Mouse (Mus musculus): ENCODE measurements around the gene Nek9. TPM values are rescaled to one million over a fixed set of nuclear protein-coding genes. Genes with fewer than 3 reads are reported as not detected.
A peak's percentile ranks its signal among the peaks of the same experiment; 100 is the strongest.

Gene Nek9
- total RNA-seq, 2 experiments from 2014 or later, result 32.9 to 34.8 TPM

DNA sequence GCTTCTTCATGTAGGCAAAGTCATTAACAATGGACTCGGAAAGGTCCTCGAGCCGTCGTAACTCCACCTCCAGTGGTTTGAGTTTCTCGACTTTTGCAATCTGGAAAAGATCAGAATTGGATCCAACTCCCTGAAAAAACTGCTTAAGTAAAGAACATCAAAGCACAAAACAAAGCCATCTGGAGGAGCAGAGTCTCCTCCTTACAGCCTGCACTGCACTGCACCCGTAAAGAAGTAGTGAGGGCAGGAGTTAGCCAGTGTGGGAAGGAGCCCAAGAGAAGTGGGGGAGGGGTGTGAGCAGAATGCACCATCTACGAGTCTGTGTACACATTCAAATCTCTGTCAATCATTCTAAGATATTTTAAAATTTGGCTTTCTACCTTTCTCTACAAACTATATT, 5.1 kb upstream of the Nek9 start:
- H3K27ac ChIP-seq, result no peak overlapping the region
- no peak overlapping the region for H3K4me3 ChIP-seq
- TF ChIP-seq CTCF (IDR thresholded peaks at IDR 0.05), result no peak
- intact Hi-C loops (cut with DNase I), result loop anchor here (5.0 kb wide), 1 partner anchor 383 kb away; no protein-coding TSS in a partner anchor
- no peak for DNase-seq (ENCODE audit: extremely low spot score in 1 of 2, low spot score in 2 of 2)

DNA sequence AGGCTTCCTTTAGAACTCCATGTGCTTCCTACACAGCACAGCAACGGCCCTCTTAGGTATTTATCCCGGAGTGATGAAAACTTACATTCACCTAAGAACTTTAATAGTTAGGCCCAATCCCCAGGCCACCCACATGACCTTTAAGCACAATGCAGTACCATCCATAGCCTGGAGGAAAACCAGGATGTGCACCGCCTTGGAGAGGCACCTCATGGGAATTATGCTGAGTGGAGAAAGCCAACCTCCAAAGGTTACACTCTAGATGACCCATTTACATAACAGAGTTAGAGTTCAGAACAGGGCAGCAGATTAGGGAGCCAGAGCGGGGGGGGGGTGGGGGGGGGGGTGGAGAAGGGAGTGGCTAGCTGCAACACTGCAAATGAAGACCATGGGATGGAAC, 3.1 kb upstream of the Nek9 start:
- DNase-seq (ENCODE audit: extremely low spot score in 1 of 2, low spot score in 2 of 2), result no peak
- no peak overlapping the region for H3K27ac ChIP-seq
- no peak overlapping the region for H3K4me3 ChIP-seq
- TF ChIP-seq CTCF (IDR thresholded peaks at IDR 0.05), result no peak; the same call in 1 of the 2 replicates
- intact Hi-C loops (cut with DNase I), result loop anchor here (5.0 kb wide), 1 partner anchor 385 kb away; no protein-coding TSS in a partner anchor

DNA sequence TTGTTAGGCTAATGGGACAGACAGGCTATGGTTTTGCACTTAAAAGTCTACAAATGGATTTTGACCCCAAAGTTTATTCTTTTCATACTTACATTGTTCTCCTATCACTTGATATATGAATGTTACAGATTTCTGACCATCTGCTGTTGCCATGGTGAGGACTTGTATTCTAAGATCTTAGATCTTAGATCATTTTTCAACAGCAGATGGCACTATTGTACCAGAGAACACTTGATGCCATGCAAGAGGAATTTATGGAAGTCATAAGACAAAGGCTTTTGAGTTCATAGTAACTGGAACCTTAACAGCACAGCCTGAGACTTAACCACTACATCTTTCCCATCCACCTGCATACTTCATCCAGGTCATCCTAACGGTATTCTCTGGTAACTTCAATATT, 2.0 kb upstream of the Nek9 start:
- intact Hi-C loops (cut with DNase I), result loop anchor here (1.0 to 5.0 kb wide), 3 partner anchors 146 to 386 kb away; no protein-coding TSS in a partner anchor
- peak; percentile 72 for TF ChIP-seq CTCF (IDR thresholded peaks at IDR 0.05)
- no peak for DNase-seq (ENCODE audit: extremely low spot score in 1 of 2, low spot score in 2 of 2)
- Histone ChIP-seq H3K4me3 (no peak overlapping the region), H3K27ac (no peak overlapping the region)

DNA sequence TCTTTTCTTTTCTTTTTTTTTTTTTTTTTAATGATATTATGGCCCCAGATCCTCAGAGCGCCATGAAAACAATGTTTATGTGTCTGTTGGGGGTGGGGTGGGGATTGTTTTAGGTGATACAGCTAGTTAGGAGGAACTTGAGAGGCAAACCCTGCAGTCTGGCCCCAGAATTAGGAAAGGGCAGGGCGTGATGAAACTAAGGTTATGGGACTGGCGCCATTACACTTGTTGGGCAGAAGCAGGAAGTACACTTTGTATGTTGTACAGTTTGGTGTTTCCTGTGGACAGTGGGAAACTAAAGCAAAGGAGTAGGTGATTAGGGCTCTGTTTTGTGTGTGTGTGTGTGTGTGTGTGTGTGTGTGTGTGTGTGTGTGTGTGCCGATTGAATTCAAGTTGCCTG, 785 bp upstream of the Nek9 start:
- intact Hi-C loops (cut with DNase I), result loop anchor here (2.0 to 5.0 kb wide), 2 partner anchors 323 to 387 kb away; no protein-coding TSS in a partner anchor
- Histone ChIP-seq H3K4me3 (no peak overlapping the region), H3K27ac (no peak overlapping the region)
- DNase-seq (ENCODE audit: extremely low spot score in 1 of 2, low spot score in 2 of 2), result no peak
- TF ChIP-seq CTCF (IDR thresholded peaks at IDR 0.05), result no peak

DNA sequence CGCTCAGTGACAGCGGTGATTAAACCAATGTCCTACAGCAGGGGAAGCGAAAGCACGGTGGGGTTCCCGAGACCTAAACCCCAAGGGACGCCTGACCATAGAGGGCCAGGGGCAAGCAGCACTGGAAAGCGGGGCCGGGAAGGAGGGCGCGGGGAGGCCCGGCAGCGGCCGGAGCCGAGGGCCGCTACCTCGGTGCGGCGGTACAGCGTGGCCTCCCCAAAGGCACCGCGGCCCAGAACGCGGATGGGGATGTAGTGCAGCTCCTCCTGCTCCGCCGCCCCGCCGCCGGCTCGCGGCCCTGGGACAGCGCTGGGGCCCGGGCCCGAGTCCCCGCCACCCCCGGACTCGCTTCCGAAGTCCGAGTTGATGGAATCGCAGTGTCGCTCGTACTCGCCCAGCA, 347 bp downstream of the Nek9 start:
- no peak for TF ChIP-seq CTCF (IDR thresholded peaks at IDR 0.05)
- no peak for DNase-seq (ENCODE audit: extremely low spot score in 1 of 2, low spot score in 2 of 2)
- Histone ChIP-seq H3K27ac (peak overlapping the region; percentile 84), H3K4me3 (peak overlapping the region; percentile 100)
- intact Hi-C loops (cut with DNase I), result no loop called here

DNA sequence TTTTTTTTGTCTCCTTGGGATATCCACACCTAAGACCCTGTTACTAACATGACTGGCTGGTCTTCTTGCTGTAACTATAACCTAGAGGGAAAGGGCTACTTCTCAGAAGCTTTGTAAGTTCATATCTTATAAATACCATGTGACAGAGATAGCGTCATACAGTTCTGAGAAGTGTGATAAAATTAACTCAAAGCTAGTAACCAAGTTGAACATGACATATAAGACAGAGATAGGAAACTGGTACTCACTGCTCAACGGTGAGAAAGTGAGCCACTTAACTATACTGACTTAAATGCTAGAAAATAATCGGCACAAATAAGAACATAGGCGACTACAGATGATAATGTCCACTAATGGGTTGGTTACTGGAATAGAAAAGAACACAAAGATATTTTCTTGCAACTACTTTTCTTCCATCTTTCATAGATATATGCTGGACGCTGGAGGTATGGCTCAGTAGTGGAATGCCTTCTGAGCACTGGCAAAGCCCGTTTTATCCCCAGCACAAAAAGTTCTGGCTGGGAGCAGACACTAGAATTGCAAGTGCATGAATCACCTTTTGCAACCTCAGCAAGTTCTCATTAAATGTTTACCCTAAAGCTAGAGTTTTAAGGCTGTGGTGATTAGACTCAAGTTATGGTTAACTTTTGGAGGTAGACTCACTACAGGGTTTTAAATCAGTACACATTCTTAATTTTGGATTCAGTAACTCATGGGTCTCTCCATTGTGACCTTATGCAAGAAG, 1.4 kb downstream of the Nek9 start:
- intact Hi-C loops (cut with DNase I), result no loop called here
- peak overlapping the region; percentile 100; the same call in 1 of the 2 replicates for H3K4me3 ChIP-seq
- DNase-seq (ENCODE audit: extremely low spot score in 1 of 2, low spot score in 2 of 2), result no peak
- TF ChIP-seq CTCF (IDR thresholded peaks at IDR 0.05), result no peak
- no peak overlapping the region for H3K27ac ChIP-seq

DNA sequence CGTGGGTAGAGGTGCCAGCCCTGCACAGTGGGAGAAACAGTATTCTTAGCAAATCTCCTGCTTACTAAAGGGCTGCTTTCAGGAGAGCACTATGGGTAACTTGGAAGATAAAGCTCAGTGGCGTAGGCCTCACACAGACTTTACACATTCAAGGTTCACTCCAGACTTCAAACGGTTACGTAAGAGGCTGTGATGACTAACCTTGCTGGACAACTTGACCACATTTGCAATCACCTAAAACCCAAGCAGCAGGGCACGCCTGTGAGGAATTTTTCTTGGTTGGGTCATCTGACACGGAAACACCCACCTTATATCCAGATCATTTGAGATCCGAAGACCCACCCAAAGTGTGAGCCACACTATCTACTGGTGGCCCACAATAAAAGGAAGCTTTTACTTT, 9.0 kb downstream of the Nek9 start:
- no peak for TF ChIP-seq CTCF (IDR thresholded peaks at IDR 0.05)
- H3K27ac ChIP-seq, result no peak overlapping the region
- H3K4me3 ChIP-seq, result no peak overlapping the region
- intact Hi-C loops (cut with DNase I), result no loop called here
- DNase-seq (ENCODE audit: extremely low spot score in 1 of 2, low spot score in 2 of 2), result no peak

DNA sequence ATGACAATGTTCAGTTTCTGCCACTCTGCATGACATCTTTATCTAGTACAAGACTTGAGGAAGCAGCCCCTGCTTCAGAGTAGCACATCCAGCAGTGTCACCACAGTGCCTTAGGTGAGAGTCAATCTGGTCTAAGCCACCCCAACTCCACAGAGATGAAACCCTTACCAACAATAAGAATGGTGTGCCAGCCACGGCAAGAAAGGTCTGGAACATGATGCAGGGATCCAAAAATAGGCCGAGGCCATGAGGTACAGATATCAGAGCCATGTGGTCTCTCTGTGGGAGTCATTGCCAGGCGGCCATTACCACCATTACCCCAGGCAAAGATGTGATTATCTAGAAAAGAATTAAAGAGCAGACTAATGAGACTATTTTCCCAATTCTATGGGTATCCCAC, 30.5 kb downstream of the Nek9 start:
- DNase-seq (ENCODE audit: extremely low spot score in 1 of 2, low spot score in 2 of 2), result no peak
- no peak for TF ChIP-seq CTCF (IDR thresholded peaks at IDR 0.05)
- intact Hi-C loops (cut with DNase I), result no loop called here
- H3K27ac ChIP-seq, result no peak overlapping the region
- no peak overlapping the region for H3K4me3 ChIP-seq

DNA sequence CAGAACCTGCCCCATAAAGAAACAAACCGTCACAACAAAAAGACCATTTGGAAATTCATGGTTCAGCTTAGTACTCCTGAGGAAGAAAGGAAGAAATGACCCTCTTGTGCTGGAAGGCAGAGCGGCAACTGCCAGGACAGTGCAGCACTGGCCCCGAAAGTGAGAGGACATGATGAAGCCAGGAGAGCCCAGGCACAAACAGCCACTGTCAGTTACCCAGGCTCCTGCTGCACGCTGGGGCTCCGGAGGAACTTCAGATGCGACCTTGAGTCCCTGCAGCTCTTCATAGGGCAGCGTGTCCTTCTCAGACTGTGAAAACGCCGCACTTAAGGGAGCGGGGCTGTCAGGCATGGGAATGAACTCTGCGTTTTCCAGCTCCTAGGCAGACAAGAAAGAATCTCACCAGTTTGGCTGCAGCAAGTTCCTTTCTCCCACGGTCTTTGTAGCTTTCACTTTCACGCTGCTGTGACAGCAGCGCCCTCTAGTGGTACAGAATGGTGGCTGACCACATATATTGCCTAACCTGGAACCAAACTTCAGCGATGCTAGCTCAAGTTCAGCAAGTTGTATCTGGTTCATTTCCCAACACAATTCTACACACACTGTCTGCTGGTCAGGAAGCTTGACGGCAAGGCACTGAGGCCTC, 33.8 kb downstream of the Nek9 start:
- intact Hi-C loops (cut with DNase I), result loop anchor here (1.0 kb wide), 3 partner anchors 136 to 213 kb away; no protein-coding TSS in a partner anchor
- H3K4me3 ChIP-seq, result peak overlapping the region; percentile 17
- peak; percentile 80 to 88 for DNase-seq (ENCODE audit: extremely low spot score in 1 of 2, low spot score in 2 of 2)
- peak overlapping the region; percentile 72 for H3K27ac ChIP-seq
- peak; percentile 99 for TF ChIP-seq CTCF (IDR thresholded peaks at IDR 0.05)

DNA sequence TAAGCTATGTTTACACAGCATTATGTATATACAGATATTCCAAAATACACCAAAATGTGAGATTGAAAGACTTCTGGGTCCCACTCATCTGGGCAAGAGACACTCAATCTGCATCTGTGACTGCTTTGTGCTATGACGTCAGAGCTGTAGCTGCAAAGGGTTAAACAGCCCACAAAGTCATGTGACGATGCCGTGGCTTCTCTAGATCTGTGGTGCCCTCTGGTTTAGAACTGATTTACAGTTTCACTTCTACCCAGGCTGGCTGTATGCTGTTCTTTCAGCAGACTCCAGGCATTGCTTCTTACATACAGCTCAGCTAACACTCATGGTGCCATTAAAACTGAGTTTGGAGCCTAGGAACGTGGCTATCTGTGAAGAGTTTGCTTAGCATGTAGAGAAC, 34.4 kb downstream of the Nek9 start:
- TF ChIP-seq CTCF (IDR thresholded peaks at IDR 0.05), result no peak
- no peak overlapping the region for H3K4me3 ChIP-seq
- no peak for DNase-seq (ENCODE audit: extremely low spot score in 1 of 2, low spot score in 2 of 2)
- intact Hi-C loops (cut with DNase I), result loop anchor here (1.0 kb wide), 3 partner anchors 135 to 212 kb away; no protein-coding TSS in a partner anchor
- H3K27ac ChIP-seq, result no peak overlapping the region

DNA sequence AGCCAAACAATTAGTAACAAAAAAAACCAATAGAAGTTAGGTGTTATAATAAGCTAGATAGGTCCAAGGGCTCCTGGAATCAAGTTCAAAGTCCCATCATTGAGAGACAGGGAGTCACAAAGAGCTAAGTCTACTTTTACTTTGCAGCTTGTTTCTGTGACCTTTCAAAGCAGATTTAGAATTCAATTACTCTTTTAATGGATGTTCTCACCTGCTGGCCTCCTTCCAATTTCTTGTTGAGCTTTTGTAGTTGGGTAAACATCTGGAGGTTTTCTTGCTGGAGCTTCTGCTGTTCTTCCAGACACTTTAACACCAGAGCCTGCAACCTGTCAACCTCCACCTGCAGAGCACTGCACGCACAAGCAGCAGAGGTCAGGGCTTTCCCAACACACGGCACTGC, 35.9 kb downstream of the Nek9 start:
- Histone ChIP-seq H3K27ac (no peak overlapping the region), H3K4me3 (no peak overlapping the region)
- TF ChIP-seq CTCF (IDR thresholded peaks at IDR 0.05), result no peak
- no peak for DNase-seq (ENCODE audit: extremely low spot score in 1 of 2, low spot score in 2 of 2)
- intact Hi-C loops (cut with DNase I), result no loop called here

DNA sequence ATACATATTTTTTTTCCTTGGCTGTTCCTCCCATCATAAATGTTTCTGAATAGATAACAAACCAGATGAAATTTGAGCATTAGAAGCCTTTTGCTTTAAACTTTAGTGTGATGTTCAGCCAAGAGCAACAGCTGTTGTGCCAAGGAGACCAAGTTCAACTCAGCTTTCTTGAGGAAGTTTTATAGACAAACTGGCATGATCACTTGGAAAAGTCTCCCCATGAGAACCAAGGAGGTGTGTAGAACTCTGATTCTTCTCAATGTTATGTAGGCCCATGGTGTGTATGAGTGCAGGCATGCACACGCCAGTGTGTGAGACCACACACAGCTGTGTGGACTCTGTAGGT, 40.4 kb downstream of the Nek9 start:
- no peak for TF ChIP-seq CTCF (IDR thresholded peaks at IDR 0.05)
- DNase-seq (ENCODE audit: extremely low spot score in 1 of 2, low spot score in 2 of 2), result no peak
- Histone ChIP-seq H3K4me3 (no peak overlapping the region), H3K27ac (no peak overlapping the region)
- intact Hi-C loops (cut with DNase I), result no loop called here
